Mouse (Mus musculus) kidney, postnatal 4 days (tissue): ENCODE measurements at regions not wholly inside any gene's neighbourhood (a gene's known extent, or its start where the extent isn't known, plus 50 kb on each side); places are given as distances from the start of the nearest gene placed in this dataset.

Experiments
- DNase-seq, 2 experiments: peaks; one replicate each; pipeline ENCODE4 v3.0.0; 2021; ENCODE audit warnings: mixed read lengths in 2 of 2

GRCm38 (mm10) chr2:134730547-134730946 lies 55.3 kb upstream of the Plcb1 start:
- DNase-seq = no peak

GRCm38 (mm10) chr2:134726713-134727112 lies 59.2 kb upstream of the Plcb1 start:
- no peak for DNase-seq

GRCm38 (mm10) chr2:134724071-134724470 lies 61.8 kb upstream of the Plcb1 start:
- DNase-seq = no peak

GRCm38 (mm10) chr2:134717815-134718362 lies 68.0 kb upstream of the Plcb1 start:
- DNase-seq = no peak

- no peak for DNase-seq
These were observed 69.3 kb upstream of the Plcb1 start for GRCm38 (mm10) chr2:134716531-134716930.

- DNase-seq = no peak
These were observed 70.1 kb upstream of the Tmx4 start for GRCm38 (mm10) chr2:134714001-134714400.

GRCm38 (mm10) chr2:134708754-134709153 lies 64.8 kb upstream of the Tmx4 start:
- DNase-seq = no peak

- DNase-seq = peak; percentile 15 to 32
These were observed 59.1 kb upstream of the Tmx4 start for GRCm38 (mm10) chr2:134703067-134703466.

- no peak for DNase-seq
These were observed 53.5 kb upstream of the Tmx4 start for GRCm38 (mm10) chr2:134697424-134697823.

- no peak for DNase-seq
These were observed 52.4 kb upstream of the Tmx4 start for GRCm38 (mm10) chr2:134696394-134696793.
